Mouse (Mus musculus) heart, embryonic 13.5 days (tissue): Measurements from ENCODE around the gene Gm13272. TPM values are rescaled to one million over a fixed set of nuclear protein-coding genes. Genes with fewer than 3 reads are reported as not detected.
"Not testable (repeated sequence)": the region's sequence is repeated elsewhere in the genome, so short reads cannot be mapped to it uniquely, and the experiment has no call there.

ENCODE experiments used
- ATAC-seq: fragments of 200-750 bp; cut with Nextera tagmentation; 2 replicates; pipeline ENCODE4 v1.8.0; 2017; ENCODE audit warnings: moderate TSS enrichment; ENCODE audit not compliant: insufficient number of reproducible peaks, low FRiP score, low TSS enrichment; ENCODE audit errors: extremely low read depth
- H3K27ac ChIP-seq: fragments of 300-500 bp; sonication (generic); replicated peaks from 2 replicates; pipeline ENCODE4 v1.5.1; 2015; ENCODE audit warnings: moderate library complexity, mild to moderate bottlenecking, inconsistent platforms
- H3K27me3 ChIP-seq: fragments of 300-500 bp; sonication (generic); replicated peaks from 2 replicates; pipeline ENCODE4 v1.6.1; 2015; ENCODE audit warnings: mild to moderate bottlenecking, inconsistent platforms
- H3K36me3 ChIP-seq: fragments of 300-500 bp; sonication (generic); 2 replicates; pipeline ENCODE4 v1.6.1; 2015; ENCODE audit warnings: mild to moderate bottlenecking, inconsistent platforms
- H3K4me1 ChIP-seq: fragments of 300-500 bp; sonication (generic); 2 replicates; pipeline ENCODE4 v1.6.1; 2015; ENCODE audit warnings: inconsistent platforms
- H3K4me2 ChIP-seq: fragments of 300-500 bp; sonication (generic); 2 replicates; pipeline ENCODE4 v1.6.1; 2015; ENCODE audit warnings: inconsistent platforms, mild to moderate bottlenecking, moderate library complexity
- H3K4me3 ChIP-seq: fragments of 300-500 bp; sonication (generic); 2 replicates; pipeline ENCODE4 v1.5.1; 2015; ENCODE audit warnings: moderate library complexity, mild to moderate bottlenecking, inconsistent platforms
- H3K9ac ChIP-seq: fragments of 300-500 bp; sonication (generic); 2 replicates; pipeline ENCODE4 v1.6.1; 2015; ENCODE audit warnings: inconsistent platforms, mild to moderate bottlenecking, moderate library complexity
- H3K9me3 ChIP-seq: fragments of 300-500 bp; sonication (generic); 2 replicates; pipeline ENCODE4 v1.6.1; 2016; ENCODE audit warnings: inconsistent platforms
- WGBS: fragments of 180-500 bp; shearing (Covaris S2); methylation state at CpG from one replicate; pipeline ENCODE4 v1.1.7; 2015; ENCODE audit warnings: mixed read lengths; 5-methylcytosine and 5-hydroxymethylcytosine counted together
- polyA plus RNA-seq: library from polyadenylated mRNA; unstranded; fragments of >200 nt; fragmentation: Nextera tagmentation; extraction: Ambion mirVana; gene quantifications from 2 replicates; pipeline ENCODE4 v1.2.1, GENCODE M21; 2015

Gm13272 gene
- polyA plus RNA-seq: not detected in 2 replicates

GRCm38 (mm10) chr4:88779550-88779949, at the start of gene Gm13272:
Gene Gm13272, plus strand, starts transcription at chr4:88779850.
- not testable (repeated sequence) for H3K4me1 ChIP-seq, H3K36me3 ChIP-seq, H3K4me3 ChIP-seq, H3K9ac ChIP-seq, H3K4me2 ChIP-seq, H3K27me3 ChIP-seq, ATAC-seq, H3K27ac ChIP-seq, H3K9me3 ChIP-seq
- WGBS: no CpG with 5 or more reads among the region's 29 CpGs

DNA sequence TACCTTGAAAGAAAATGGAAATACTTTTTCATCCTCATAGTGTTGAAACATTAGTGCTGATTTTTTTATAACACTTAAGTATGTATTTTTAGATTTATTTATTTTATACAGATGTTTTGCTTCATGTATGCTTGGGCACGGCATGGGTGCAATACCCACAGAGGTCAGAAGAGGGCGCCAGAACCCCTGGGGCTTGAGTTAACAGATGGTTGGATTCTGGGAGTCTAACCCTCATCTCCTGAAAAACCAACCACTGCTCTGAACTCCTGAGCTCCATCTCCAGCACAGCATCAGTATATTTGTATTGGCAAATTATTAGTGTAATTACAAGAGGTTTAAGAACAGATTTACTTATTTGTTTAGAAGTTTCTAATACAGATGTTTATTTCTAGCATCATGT, 41.2 kb upstream of the Gm13272 start:
- Histone ChIP-seq H3K36me3 (no peaks in the 10 kb centered on the region), H3K27ac (no peak overlapping the region), H3K4me3 (no peak overlapping the region), H3K27me3 (peaks cover 12% of the 10 kb centered on the region; the same call in 1 of the 2 replicates), H3K9me3 (no peaks in the 10 kb centered on the region), H3K4me2 (no peak overlapping the region), H3K4me1 (peaks cover 4% of the 10 kb centered on the region), H3K9ac (no peak overlapping the region)
- ATAC-seq: peak; percentile 54; the same call in 1 of the 2 replicates
- WGBS: 9% methylated on average over 2 of the region's 2 CpGs

DNA sequence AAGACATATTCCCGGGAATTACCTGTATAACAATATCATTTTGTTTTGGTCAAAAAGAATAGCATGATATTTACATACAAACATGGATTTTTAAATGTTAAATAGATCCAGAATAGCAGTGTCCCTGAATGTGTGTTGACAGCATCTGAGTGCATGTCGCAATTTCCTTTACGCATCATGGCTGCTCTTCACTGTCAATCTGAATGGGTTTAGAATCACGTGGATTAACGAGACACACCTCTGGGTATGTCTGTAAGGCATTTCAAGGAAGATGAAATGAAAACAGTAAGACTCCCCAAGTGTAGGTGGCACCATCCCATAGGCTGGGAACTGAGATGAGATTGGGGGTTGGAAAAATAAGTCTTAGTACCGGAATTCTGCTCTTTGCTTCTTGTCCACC, 40.6 kb upstream of the Gm13272 start:
- Histone ChIP-seq H3K9me3 (no peaks in the 10 kb centered on the region), H3K27ac (no peak overlapping the region), H3K4me2 (no peak overlapping the region), H3K9ac (no peak overlapping the region), H3K4me3 (no peak overlapping the region), H3K4me1 (peaks cover 4% of the 10 kb centered on the region), H3K36me3 (no peaks in the 10 kb centered on the region), H3K27me3 (peaks cover 12% of the 10 kb centered on the region; the same call in 1 of the 2 replicates)
- ATAC-seq: no peak
- 81% methylated on average over 6 of the region's 6 CpGs for WGBS

DNA sequence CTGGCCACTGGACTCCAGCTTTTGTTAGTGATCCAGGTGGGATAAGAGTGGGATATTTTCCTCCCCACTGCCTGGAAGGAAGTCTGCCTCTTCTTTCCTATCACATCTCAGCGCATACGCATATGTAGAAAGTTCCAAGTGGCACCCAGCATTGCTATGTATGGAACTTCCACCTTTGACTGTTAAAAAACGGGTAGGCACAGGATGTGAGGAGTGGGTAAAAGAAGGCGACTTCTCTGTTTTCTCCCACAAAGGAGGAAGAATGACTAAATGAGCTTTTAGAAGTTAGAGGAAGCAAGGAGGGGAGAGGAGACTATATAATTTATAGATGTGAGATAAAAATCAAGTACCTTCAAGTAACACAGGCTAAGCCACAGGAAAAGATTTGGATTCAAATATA, 38.2 kb upstream of the Gm13272 start:
- Histone ChIP-seq H3K9me3 (no peaks in the 10 kb centered on the region), H3K27me3 (peaks cover 7% of the 10 kb centered on the region; the same call in 1 of the 2 replicates), H3K4me2 (no peak overlapping the region), H3K9ac (no peak overlapping the region), H3K4me1 (peaks cover 4% of the 10 kb centered on the region), H3K4me3 (no peak overlapping the region), H3K27ac (no peak overlapping the region), H3K36me3 (no peaks in the 10 kb centered on the region)
- ATAC-seq: no peak
- 76% methylated on average over 4 of the region's 4 CpGs for WGBS

GRCm38 (mm10) chr4:88742771-88743371, 36.8 kb upstream of the Gm13272 start:
- Histone ChIP-seq H3K27ac (no peak overlapping the region), H3K27me3 (peaks cover 7% of the 10 kb centered on the region; the same call in 1 of the 2 replicates), H3K4me3 (no peak overlapping the region), H3K36me3 (no peaks in the 10 kb centered on the region), H3K9ac (no peak overlapping the region), H3K4me1 (peaks cover 2% of the 10 kb centered on the region), H3K4me2 (no peak overlapping the region), H3K9me3 (no peaks in the 10 kb centered on the region)
- ATAC-seq: no peak
- WGBS: 63% methylated on average over 7 of the region's 7 CpGs

DNA sequence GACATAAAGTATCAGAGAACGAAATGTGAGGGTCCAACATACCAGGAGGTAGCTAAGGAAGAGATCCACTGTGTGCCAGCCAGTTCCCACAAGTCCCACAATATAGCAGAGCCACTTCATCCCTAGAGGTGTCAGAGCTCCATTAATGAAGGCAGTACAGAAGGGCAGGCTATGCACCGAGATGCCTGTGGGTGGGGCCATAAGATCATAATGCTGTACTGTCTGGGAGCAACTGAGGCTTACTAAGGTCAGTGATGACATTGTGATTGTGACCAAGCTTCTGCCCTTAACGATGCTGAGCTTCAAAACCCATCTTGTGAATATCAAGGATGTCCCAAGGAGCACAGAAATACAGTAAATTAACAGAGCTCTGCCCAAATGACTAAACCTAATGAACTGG, 35.4 kb upstream of the Gm13272 start:
- Histone ChIP-seq H3K4me3 (no peak overlapping the region), H3K27ac (no peak overlapping the region), H3K36me3 (no peaks in the 10 kb centered on the region), H3K4me2 (no peak overlapping the region), H3K9me3 (no peaks in the 10 kb centered on the region), H3K27me3 (peaks cover 3% of the 10 kb centered on the region; the same call in 1 of the 2 replicates), H3K4me1 (no peaks in the 10 kb centered on the region), H3K9ac (no peak overlapping the region)
- WGBS: 58% methylated on average over 3 of the region's 3 CpGs
- no peak for ATAC-seq

DNA sequence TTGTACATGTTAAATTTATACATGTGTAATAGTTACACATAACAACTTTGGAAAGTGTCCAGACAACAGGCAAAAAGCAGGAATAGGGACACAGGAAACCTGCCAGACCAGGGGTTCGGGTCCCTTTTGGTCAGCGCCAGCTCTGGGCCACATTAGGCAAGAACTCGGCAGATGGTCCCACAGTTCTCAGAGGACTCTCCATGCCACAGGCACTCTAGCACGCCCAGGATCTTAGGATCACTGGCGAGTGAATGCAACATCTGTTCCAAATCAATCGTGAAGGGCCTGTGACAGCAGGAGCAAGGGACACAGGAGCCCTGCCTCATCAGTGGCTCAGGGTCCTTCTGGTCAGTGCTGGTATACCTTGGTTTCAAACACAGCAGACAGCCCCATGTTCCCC, 29.7 kb upstream of the Gm13272 start:
- Histone ChIP-seq H3K9ac (no peak overlapping the region), H3K9me3 (no peaks in the 10 kb centered on the region), H3K4me2 (no peak overlapping the region), H3K4me1 (no peaks in the 10 kb centered on the region), H3K36me3 (no peaks in the 10 kb centered on the region), H3K4me3 (no peak overlapping the region), H3K27me3 (no peaks in the 10 kb centered on the region; the same call in 1 of the 2 replicates), H3K27ac (no peak overlapping the region)
- 56% methylated on average over 6 of the region's 6 CpGs for WGBS
- ATAC-seq: no peak

DNA sequence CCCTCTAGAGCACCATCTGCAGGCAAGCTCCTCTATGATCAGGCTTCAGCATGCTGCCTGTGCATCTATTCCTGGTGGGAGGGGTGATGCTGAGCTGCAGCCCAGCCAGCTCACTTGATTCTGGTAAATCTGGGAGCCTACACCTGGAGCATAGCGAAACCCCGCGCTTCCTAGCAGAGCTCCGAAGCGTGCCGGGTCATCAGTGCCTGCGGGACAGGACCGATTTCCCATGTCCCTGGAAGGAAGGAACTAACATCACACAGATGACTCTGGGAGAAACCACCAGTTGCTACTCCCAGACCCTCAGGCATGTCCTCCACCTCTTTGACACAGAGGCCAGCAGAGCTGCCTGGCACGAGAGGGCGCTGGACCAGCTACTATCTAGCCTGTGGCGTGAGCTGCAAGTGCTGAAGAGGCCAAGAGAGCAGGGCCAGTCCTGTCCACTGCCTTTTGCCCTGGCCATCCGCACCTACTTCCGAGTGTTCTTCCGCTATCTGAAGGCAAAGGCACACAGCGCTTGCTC, 24.8 kb upstream of the Gm13272 start, which contains the start of gene Gm13271:
Gene Gm13271, plus strand, starts transcription at position 51 of the 523 bp plus-strand sequence.
- not testable (repeated sequence) for H3K4me2 ChIP-seq, H3K9me3 ChIP-seq, ATAC-seq, H3K36me3 ChIP-seq, H3K4me3 ChIP-seq, H3K27me3 ChIP-seq, H3K9ac ChIP-seq
- Histone ChIP-seq H3K27ac (peak within 1 kb of the TSS; percentile 48; the same call in 1 of the 2 replicates), H3K4me1 (peaks cover 15% of the 10 kb centered on the region)
- 56% methylated on average over 15 of the region's 15 CpGs for WGBS

DNA sequence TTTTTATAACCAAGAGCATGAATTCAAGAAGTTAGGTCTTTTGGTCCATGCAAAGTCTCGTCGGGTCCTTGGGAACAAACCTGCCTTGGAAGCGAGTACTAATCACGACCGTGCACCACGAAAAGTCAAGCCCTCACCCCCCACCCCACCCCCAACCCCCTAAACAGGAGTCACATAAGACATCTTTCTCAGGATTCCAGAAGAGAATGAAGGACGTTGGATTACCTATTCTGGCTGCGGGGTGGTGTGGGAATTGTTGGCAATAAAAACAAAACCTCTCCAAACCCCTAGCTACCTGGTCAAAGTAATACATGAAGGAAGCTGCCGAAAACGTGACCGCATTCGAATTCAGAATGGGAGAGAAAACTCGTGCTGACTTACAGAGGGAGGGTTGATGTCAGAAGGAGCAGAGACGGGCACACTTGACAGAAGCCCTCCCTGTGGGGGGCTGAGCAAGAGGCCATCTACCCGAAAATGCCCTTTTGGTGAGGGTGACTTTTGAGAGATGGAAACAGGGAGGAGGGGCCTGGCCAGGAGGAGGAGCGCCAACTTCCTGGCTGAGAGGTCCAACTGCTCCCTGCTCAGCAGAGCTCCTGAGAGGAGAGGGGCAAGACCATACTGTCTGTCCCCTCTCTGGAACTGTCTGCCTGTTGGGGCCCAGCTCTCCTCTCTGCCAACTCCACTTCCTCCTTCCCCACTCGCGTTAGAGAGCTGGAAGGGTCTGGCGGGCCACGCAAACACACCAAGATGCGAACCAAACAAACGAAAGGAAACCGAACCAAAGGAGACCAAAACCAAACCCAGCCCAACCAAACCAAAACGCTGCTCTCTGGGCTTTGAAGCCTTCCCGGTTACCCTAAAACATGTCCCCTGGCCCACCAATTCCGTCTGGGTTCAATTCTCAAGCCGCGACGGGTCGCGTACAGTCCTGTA, 22.8 kb upstream of the Gm13272 start:
- H3K4me2 ChIP-seq: peak overlapping the region; percentile 77
- not testable (repeated sequence) for ATAC-seq, H3K27me3 ChIP-seq, H3K9me3 ChIP-seq, H3K36me3 ChIP-seq
- H3K4me1 ChIP-seq: peaks cover 15% of the 10 kb centered on the region
- peak overlapping the region; percentile 60 for H3K4me3 ChIP-seq
- 9% methylated on average over 29 of the region's 31 CpGs for WGBS
- peak overlapping the region; percentile 95 for H3K27ac ChIP-seq
- H3K9ac ChIP-seq: peak overlapping the region; percentile 89

- Histone ChIP-seq H3K9ac (peak overlapping the region; percentile 89; the same call in 1 of the 2 replicates), H3K27ac (peak overlapping the region; percentile 95), H3K4me1 (peaks cover 15% of the 10 kb centered on the region), H3K4me3 (peak overlapping the region; percentile 60), H3K4me2 (peak overlapping the region; percentile 77)
- not testable (repeated sequence) for H3K27me3 ChIP-seq, H3K9me3 ChIP-seq, H3K36me3 ChIP-seq
- under 1% methylated on average over 21 of the region's 21 CpGs for WGBS
- ATAC-seq: peak; percentile 97
Measured at GRCm38 (mm10) chr4:88757628-88758031, 22.0 kb upstream of the Gm13272 start.

DNA sequence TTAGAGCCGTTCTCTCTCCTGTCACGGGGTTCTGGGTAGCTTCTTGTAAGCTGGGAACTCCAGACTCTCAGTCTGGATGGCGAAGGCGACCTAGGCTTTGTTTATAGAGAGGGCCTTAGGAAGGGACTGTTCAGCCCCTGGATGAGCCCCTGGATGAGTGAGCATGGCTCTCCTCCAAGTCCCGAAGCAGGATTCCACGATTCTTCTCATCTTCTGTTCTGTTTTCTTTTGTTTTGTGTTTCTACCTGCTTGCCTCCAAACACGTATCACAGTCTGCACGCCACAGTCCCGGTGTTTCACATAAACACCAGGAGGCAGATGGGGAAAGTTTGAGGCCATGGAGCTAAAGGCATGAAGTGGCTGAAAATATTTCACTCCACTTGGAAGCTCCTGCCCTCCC, 20.9 kb upstream of the Gm13272 start:
- not testable (repeated sequence) for ATAC-seq, H3K36me3 ChIP-seq, H3K27ac ChIP-seq, H3K27me3 ChIP-seq, H3K4me3 ChIP-seq, H3K9me3 ChIP-seq, H3K9ac ChIP-seq, H3K4me2 ChIP-seq
- 77% methylated on average over 9 of the region's 9 CpGs for WGBS
- peaks cover 15% of the 10 kb centered on the region for H3K4me1 ChIP-seq
